Mouse (Mus musculus) natural killer cell, adult 2 months (primary cell): ENCODE measurements around the gene Ltb4r2.
A peak's percentile ranks its signal among the peaks of the same experiment; 100 is the strongest.

Experiments used
- DNase-seq, 2 experiments: peaks; one replicate each; pipeline ENCODE4 v3.0.0; 2022; ENCODE audit warnings: low spot score in 2 of 2

Gene Ltb4r2

DNA sequence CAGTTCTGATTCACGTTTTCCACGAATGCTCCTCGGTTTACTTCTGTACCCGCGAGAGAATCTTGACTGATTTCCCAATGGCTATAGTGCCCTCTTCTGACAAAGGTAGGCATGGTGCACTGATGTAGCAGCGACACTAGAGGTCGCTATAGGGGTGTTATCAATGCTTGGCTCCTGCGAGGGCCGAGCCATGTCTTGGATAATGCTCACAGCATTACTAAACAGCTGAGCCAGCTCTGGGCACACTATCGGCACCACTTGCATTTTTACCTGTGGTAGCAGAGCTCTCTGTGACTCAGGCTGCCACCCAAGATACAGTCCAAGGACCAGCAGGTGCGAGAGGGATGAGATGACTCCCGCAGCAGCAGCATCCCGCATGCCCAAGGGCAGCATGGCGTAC is 20.1 kb downstream of the Ltb4r2 start:
- peak; percentile 40 to 53 for DNase-seq

DNA sequence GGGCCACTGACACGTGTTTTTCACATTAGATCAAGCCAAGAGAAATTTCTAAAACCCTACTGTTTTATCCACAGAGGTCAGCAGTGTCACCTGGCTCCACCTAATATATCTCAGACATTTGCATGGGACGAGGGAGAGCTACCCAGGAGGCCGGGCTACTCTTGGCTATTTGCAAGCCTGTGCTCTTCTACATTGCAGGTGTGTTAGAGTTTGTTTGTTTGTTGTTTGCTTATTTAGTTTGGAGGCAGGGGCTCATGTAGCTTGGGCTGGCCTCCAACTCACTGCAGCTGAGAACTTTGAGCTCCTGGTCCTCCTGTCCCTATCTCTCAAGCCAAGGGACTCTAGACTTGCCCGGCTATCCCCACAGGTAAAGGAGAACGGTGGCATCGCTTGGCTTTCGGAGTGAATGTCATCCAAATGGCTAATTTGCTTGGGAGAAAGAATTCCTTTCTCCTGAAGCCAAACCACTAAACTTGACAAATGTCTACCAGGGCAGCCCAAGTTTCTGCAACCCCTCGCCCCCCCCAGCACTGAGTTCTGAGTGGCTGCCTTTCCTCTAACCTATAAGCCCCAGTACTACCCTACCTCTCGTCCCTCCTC is 21.2 kb downstream of the Ltb4r2 start:
- no peak for DNase-seq

DNA sequence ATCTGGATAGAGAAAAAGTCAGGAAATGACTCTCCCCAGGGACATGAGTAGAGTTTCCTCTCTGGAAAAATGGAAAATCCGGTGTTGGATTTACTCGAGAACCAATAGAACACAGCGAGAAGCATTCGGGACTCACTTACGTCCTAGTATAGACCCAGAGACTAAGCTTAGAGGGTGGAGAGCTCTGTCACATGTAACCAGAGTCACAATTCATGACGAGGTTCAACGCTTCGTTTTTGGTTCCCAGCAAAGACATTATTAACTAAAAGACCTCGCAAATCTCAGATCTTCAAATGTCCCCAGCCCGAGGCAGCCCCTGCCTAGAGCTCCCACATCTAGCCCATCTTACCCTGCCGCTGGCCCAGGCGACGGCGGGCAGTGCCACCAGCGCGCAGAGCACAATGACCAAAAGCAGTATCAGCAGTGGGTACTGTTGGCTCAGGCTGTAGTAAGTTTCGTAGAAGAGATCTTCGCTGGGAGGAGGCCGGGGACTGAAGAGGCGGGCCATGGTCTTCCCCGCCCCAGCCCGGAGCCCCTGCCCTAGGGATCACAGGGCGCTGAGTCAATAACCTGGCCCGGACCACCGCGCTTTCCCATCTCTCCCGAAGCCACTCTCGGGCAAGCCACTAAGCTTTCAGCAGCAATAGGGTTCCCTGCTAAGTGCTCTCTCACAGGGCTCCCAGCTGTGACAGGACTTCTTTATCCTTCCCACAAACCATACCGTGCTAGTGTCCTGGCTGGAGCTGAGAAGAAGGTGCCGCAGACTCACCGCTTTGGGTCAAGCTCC is 22.1 kb downstream of the Ltb4r2 start:
- DNase-seq, result no peak

DNA sequence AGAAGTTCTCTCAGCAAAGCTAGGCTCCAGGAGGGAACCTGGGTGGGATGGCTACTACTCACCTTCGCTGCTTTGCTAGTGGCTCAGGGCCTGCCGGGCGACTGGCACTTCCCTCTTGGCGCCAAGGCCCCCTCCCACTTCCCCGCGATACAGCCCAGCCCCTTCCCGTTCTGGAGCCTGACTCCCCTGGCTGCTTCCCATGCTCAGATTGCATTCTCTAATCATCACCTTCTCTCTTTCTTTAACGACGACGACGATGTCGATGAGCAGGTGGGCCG is 22.7 kb downstream of the Ltb4r2 start, which contains the start of gene Adcy4:
Gene Adcy4 (minus strand): TSS at position 138 of the 278 bp plus-strand sequence.
- no peak for DNase-seq

DNA sequence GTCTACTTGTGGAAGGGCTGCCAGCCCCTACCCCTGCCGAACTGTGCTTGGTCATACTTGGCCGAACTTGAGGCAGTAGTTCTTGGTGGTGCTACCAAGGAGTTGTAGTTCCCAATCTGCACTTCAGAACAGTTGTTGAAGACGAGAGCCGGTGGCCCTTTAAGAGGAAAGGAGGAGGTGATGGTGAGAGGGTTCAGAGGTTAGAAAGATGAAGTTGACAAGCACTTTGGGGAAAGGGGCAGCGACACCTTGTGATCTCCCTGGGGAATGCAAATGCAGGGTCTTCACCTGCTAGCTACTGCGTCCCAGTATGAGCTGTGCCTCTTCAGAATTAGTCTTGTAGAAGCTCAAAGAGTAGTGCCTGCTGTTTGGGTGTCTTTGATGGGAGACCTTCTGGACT is 24.0 kb downstream of the Ltb4r2 start:
- DNase-seq, result no peak

DNA sequence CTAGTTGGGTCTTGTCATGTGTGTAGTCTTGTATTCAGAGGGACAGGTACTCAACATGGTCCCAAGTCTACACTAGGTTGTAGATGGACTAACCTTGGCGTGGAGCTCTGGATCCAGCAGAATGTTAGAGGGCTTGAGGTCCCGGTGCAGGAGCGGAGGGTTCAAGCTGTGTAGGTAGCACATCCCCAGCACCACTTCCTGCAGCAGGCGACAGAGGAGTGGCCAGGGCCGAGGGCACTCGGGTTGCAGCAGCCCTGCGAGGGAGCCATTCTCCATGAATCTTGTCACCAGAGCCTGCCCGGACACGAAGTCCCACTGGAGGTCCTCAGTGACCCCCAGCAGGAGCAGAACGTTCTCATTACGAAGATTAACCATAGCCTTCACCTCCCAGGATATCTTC is 26.5 kb downstream of the Ltb4r2 start:
- no peak for DNase-seq

DNA sequence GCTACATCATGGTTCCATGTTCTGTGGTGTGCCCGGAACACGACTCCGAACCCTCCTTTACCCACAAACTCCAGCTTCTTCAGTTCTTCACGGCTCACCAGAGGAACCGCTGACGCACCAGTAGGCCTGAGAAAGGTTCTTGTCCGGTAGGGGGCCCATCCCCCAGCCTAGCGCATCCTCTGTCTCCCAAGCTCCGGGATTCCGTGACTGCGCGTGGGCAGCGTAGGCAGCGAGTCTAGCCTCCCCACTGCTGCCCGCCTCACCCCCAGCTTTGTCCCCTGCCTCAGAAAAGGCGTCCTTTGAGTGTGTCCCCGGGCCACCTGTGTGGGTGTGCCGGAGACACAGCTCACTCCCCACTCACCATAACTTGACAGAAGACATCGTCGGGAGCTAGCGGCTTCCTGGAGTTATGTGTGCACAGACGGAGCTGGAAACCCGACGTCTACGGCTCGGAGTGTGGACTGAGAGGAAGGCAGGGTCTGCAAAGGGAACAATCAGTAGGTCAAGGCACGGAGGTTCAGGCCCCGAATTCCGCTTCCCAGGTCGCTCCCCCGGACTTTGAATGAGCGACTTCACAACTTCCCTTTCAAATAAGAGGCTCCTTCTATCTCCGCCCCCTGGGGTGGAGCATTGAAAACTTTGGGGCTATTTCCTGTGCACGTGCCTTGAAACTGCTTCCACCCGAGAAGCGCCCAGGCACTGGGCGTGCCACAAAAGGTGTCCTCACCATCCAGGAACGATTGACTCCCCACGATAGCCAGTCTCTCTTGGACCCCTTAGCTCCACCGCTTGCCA is 27.2 kb downstream of the Ltb4r2 start, which contains the start of gene Ripk3:
Gene Ripk3 (minus strand): TSS at position 610 of the 795 bp plus-strand sequence.
- DNase-seq, result peak; percentile 42 to 66

DNA sequence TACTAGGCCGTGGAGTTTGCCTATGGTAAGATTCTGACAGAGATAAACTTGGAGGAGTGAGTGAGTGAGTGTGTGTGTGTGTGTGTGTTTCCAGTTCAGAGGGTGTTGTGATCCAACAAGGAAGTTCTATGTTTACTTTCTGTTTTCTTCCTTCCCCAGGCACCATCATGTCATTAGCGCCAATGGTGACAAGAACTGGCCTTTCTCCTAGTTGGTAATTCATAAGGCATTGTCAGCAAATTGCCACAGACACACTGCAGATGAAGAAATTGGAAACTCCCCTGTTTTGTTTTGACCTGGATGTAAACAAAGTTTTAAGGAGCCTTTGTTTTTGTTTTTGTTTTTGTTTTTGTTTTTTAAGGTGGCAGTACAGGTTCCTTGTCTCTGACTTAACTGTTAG is 32.2 kb downstream of the Ltb4r2 start:
- DNase-seq, result no peak

DNA sequence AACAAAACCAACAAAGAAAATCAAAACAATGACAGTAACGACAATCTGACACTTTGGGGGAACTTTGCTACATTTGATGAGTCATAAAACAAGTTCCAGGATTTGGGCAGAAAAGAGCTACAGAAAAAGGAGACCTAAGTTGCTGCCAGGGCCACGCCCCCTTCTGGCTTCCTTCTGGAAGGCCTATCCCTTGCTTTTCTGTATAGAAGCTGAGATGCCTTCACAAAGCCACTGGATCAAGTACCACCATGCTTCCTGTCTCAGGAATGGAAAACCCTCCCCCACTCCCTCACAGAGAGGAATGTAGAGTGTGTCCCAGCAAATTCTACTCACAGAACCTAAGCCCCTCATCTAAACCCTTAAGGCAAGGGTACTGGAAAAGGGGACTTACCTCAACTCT is 32.7 kb downstream of the Ltb4r2 start:
- no peak for DNase-seq

DNA sequence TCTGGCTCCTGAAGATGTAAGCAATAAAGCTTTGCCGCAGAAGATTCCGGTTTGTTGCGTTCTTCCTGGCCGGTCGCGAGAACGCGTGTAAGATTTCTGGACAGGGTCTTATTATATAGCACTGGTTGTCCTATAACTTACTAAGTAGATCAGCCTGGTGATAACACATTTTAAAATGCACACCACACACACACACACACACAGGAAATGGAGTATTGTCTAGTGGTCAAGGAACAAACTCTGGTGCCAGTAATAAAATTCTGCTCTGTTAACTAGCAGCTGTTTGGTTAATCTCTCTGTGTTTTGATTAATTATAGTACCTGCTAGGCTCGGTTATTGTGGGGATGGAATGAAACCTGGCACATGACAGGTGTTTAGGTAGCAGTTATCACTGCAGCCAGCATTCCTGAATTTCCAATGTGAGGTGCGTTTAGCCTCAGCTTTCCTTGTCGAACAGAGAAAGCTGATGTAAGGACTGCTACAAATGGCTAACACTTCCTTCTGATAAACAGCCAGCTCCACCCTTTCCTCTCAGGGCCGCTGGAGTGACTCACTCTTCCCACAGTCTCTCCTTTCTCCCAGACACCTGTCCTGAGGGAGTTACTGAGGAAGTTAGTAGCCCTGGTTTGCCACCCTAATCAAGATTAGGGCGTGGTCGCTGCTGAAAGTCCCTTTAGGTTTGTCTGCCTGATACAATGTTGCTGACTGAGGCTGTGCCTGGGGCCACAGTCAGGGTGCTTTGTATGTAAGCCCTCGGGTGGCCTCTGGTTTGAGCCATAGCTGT is 34.3 kb downstream of the Ltb4r2 start:
- no peak for DNase-seq
